Mouse (Mus musculus) lung, postnatal 0 days (tissue): ENCODE data around the gene Dusp22. TPM values are rescaled to one million over a fixed set of nuclear protein-coding genes. Genes with fewer than 3 reads are reported as not detected.
A peak's percentile ranks its signal among the peaks of the same experiment; 100 is the strongest.

Experiments
- ATAC-seq: fragments of 200-750 bp; cut with Nextera tagmentation; 2 replicates; pipeline ENCODE4 v1.8.0; 2017; ENCODE audit warnings: moderate library complexity
- DNase-seq: peaks from one replicate; pipeline ENCODE4 v3.0.0-alpha.2; 2016; ENCODE audit warnings: low spot score
- H3K27ac ChIP-seq: fragments of 300-500 bp; sonication (generic); 2 replicates; pipeline ENCODE4 v1.5.1; 2014; ENCODE audit warnings: antibody characterized with exemption, mild to moderate bottlenecking, low read length, mixed read lengths
- H3K27me3 ChIP-seq: fragments of 300-500 bp; sonication (generic); replicated peaks from 2 replicates; pipeline ENCODE4 v1.6.1; 2014; ENCODE audit warnings: low read length, mixed read lengths; ENCODE audit not compliant: insufficient read depth
- H3K36me3 ChIP-seq: fragments of 300-500 bp; sonication (generic); 2 replicates; pipeline ENCODE4 v1.6.1; 2014; ENCODE audit warnings: low read length, mixed read lengths; ENCODE audit not compliant: insufficient read depth
- H3K4me1 ChIP-seq: fragments of 300-500 bp; sonication (generic); 2 replicates; pipeline ENCODE4 v1.6.1; 2014; ENCODE audit warnings: antibody characterized with exemption, low read depth, low read length, mixed read lengths; ENCODE audit not compliant: insufficient read depth
- H3K4me2 ChIP-seq: fragments of 300-500 bp; sonication (generic); replicated peaks from 2 replicates; pipeline ENCODE4 v1.6.1; 2014; ENCODE audit warnings: low read depth, mild to moderate bottlenecking, low read length, moderate library complexity, mixed read lengths
- H3K4me3 ChIP-seq: fragments of 300-500 bp; sonication (generic); 2 replicates; pipeline ENCODE4 v1.5.1; 2014; ENCODE audit warnings: low read depth, low read length
- H3K9ac ChIP-seq: fragments of 300-500 bp; sonication (generic); replicated peaks from 2 replicates; pipeline ENCODE4 v1.6.1; 2014; ENCODE audit warnings: low read depth, mild to moderate bottlenecking
- H3K9me3 ChIP-seq: fragments of 300-500 bp; sonication (generic); 2 replicates; pipeline ENCODE4 v1.6.1; 2016; ENCODE audit warnings: low read length, mixed read lengths
- CTCF ChIP-seq: IDR thresholded peaks from 2 replicates; pipeline ENCODE4 v1.5.1; 2016; ENCODE audit warnings: antibody characterized with exemption, mild to moderate bottlenecking
- EP300 ChIP-seq: IDR thresholded peaks from 2 replicates; pipeline ENCODE4 v1.6.1; 2016; ENCODE audit warnings: antibody characterized with exemption, mild to moderate bottlenecking, control low read depth
- WGBS: fragments of 180-500 bp; shearing (Covaris S2); extraction: QIAGEN DNeasy Blood & Tissue Kit; methylation state at CpG from one replicate; pipeline ENCODE4 v1.1.7; 2014; 5-methylcytosine and 5-hydroxymethylcytosine counted together
- polyA plus RNA-seq: library from polyadenylated mRNA; unstranded; fragments of >200 nt; fragmentation: Nextera tagmentation; extraction: Ambion mirVana; gene quantifications from 2 replicates; pipeline ENCODE4 v1.2.1, GENCODE M21; 2015

The Dusp22 gene
- polyA plus RNA-seq, 1 experiment from 2014 or later = 30.4 TPM

DNA sequence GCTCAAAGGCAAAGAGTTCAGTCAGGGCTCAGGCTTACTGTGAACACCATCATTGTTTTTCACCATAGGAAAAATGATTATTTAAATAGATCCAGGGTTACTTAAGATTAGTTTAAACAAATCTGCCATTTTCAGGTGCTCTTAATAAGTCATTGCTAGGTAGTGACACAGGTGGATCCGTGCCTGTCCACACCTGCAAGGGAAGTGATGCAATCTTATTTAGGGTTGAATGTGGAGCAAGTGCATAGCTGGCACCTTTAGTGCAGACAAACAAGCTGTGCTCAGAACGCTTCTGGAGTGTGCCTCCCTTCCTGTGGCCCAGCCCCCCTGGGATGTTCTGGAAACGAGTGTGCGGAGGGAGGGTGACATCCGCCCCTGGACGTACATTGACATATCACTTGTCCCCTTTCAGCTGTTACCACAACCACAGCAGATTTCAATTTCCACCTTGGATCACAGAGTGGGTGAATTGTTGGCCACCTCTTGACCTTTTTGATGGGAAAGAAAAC lies 24.9 kb downstream of the Dusp22 start:
- Histone ChIP-seq H3K4me2 (no peak overlapping the region), H3K9me3 (no peaks in the 10 kb centered on the region), H3K4me3 (no peak overlapping the region), H3K36me3 (no peaks in the 10 kb centered on the region), H3K27ac (no peak overlapping the region), H3K9ac (no peak overlapping the region), H3K27me3 (no peaks in the 10 kb centered on the region), H3K4me1 (no peaks in the 10 kb centered on the region)
- no peak for ATAC-seq
- WGBS = 41% methylated on average over 6 of the region's 6 CpGs
- no peak for DNase-seq
- TF ChIP-seq EP300 (no peak), CTCF (no peak)

DNA sequence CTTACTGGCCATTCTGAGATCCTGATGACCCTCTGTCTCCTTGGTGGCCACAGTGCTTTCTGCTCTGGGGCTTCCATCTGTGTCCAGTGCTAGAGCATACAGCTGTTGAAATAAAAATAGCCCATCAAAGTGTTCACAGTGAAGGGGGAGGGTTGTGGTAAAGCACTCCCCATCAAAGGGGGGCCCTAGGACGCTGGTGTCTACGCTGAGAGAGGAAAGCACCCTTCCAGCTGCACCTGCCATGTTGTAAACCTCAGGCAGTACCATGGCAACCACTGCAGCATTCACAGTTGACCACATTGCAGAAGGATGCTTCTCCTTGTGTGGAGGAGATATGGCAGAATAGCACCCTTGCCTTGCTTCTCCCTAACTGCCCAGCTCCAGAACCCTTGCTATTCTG lies 26.2 kb downstream of the Dusp22 start:
- no peak for DNase-seq
- no peak overlapping the region for H3K27ac ChIP-seq
- H3K27me3 ChIP-seq = no peaks in the 10 kb centered on the region
- no peak for ATAC-seq
- TF ChIP-seq CTCF (no peak), EP300 (no peak)
- H3K4me3 ChIP-seq = no peak overlapping the region
- H3K9ac ChIP-seq = no peak overlapping the region
- no peaks in the 10 kb centered on the region for H3K9me3 ChIP-seq
- WGBS = 80% methylated on average over 2 of the region's 2 CpGs
- no peaks in the 10 kb centered on the region for H3K36me3 ChIP-seq
- H3K4me2 ChIP-seq = no peak overlapping the region
- no peaks in the 10 kb centered on the region for H3K4me1 ChIP-seq

DNA sequence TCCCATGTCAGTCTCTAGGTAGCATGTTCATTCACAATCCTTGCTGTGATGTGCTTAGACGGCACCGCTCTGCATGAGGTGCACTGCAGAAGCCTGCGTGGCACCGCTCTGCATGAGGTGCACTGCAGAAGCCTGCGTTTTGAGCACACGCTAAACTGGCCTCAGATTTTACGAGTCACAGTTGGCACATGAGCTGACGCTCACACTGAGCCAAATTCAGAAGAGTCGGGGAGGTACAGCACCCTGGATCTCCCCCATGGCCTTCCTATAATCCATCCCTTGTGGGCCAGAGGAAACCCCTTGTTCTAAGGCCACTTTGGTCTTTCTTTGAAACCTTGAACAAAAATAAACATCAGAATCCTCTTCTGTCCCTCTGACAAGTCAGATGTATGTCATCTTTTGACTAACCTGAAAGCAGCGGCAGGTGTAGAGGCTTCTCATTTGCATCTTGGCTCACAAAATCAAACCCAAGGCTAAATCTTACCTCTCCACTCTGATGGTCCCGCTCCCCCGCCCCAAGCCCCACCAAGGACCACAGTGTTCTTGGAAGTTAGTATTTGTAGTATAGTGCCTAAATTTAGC lies 28.3 kb downstream of the Dusp22 start:
- WGBS = 89% methylated on average over 12 of the region's 12 CpGs
- H3K27ac ChIP-seq = no peak overlapping the region

DNA sequence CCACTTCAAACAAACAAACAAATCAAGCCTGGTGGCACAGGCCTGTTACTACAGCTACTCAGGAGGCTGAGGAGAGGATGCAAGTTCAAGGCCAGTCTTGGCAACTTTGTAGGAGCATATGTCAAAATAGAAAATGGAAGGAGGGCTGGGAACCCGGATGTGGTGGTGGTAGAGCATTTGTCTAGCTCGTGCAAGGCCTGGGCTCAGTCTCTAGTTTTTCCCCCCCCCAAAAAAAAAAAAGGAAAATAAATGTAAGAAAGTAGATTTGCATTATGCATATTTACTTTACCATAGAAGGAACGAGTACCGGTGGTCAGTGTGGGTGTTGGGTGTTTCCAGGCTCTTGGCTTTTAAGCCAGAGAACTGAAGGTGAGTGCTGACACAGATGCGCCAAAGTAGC lies 29.7 kb downstream of the Dusp22 start:
- H3K27ac ChIP-seq = no peak overlapping the region
- no peaks in the 10 kb centered on the region for H3K4me1 ChIP-seq
- no peaks in the 10 kb centered on the region for H3K9me3 ChIP-seq
- H3K4me3 ChIP-seq = no peak overlapping the region
- no peak overlapping the region for H3K9ac ChIP-seq
- DNase-seq (no peak), ATAC-seq (no peak)
- H3K4me2 ChIP-seq = no peak overlapping the region
- no peaks in the 10 kb centered on the region for H3K27me3 ChIP-seq
- TF ChIP-seq EP300 = no peak
- TF ChIP-seq CTCF = no peak
- H3K36me3 ChIP-seq = no peaks in the 10 kb centered on the region
- WGBS = 90% methylated on average over 5 of the region's 5 CpGs

More for the DNA sequence above, 28.3 kb downstream of the Dusp22 start:
- Histone ChIP-seq H3K4me3 (no peak overlapping the region), H3K9me3 (no peaks in the 10 kb centered on the region), H3K36me3 (no peaks in the 10 kb centered on the region), H3K4me2 (no peak overlapping the region), H3K27me3 (no peaks in the 10 kb centered on the region), H3K9ac (no peak overlapping the region), H3K4me1 (no peaks in the 10 kb centered on the region)
- TF ChIP-seq EP300 (no peak), CTCF (no peak)
- DNase-seq (no peak), ATAC-seq (no peak)

DNA sequence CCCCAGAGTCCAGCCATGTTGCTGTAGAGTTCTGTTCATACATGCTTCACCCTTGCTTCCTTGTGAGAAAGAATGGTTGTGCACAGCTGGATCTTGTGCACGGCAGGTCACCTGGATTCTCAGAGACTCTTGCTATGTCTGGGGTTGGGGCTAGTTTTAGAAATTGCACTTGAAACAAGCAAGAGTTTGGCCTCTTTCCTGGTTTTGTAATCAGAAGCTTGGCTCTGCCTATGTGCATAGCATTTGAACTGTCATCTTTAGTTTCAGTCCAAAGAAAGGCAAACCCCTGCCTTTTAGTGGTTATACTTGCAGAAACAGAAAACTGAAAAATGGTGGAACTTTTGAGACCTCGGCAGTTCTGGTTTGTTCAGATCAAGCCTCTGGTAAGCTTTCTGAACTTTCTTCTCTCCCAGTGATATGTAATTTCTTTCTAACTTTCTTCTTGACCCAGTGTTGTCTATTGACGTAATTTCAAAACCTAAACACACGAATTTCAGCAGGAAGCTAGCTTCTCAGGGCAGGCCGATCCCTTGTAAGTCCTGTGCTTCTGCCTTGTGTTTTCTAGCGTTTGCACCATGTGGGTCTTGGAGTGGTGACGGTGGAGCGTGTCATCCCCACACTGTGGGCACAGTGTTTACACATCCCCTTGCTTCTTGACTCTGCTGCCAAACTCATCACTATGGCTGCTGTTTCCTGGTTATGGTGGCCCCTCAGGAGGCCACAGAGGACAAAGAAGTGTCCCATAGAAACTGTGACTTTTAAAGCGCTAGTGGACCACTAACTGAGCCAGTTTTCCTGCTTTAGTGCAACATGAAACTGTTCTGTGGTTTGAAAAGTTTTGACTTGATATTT lies 31.9 kb downstream of the Dusp22 start:
- TF ChIP-seq CTCF = no peak
- TF ChIP-seq EP300 = no peak
- H3K4me2 ChIP-seq = no peak overlapping the region
- WGBS = 56% methylated on average over 9 of the region's 9 CpGs
- H3K4me1 ChIP-seq = no peaks in the 10 kb centered on the region
- DNase-seq (peak; percentile 27), ATAC-seq (no peak)
- no peaks in the 10 kb centered on the region for H3K36me3 ChIP-seq
- no peaks in the 10 kb centered on the region for H3K27me3 ChIP-seq
- no peaks in the 10 kb centered on the region for H3K9me3 ChIP-seq
- no peak overlapping the region for H3K4me3 ChIP-seq
- H3K9ac ChIP-seq = no peak overlapping the region
- no peak overlapping the region for H3K27ac ChIP-seq

DNA sequence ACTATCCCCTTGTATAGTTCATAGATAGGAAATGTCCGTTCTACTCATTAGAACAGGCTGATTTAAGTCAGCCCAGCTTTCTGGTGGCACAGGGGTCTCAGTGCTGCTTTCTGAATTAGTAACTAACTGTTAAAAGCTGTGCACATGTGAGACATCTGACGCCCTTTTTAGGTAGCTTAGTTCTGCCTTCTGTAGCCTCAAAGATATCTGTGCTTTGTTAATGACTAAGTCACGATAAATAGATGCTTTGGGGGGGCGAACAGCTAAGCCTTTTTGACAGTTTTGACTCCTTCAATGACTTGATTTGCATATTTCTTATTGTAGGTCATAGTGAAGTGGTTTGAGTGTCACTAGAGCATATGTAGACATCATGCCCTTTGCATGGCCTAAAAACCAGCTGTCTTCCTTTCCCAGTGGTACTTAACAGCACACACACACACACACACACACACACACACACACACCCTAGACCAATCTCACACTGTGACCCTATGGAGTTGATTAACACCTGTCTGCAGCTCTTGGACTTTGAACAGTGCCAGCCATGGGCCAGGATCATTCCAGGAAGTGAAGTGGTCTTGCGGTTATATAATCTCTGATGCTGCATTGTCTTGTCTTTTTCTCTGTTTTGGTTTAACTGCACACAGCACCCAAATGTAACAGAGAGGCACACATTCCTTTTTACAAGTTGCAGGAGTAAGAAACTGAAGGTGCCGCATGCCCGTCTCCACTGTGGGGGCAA lies 33.0 kb downstream of the Dusp22 start:
- 84% methylated on average over 7 of the region's 7 CpGs for WGBS
- TF ChIP-seq CTCF = no peak
- no peak for TF ChIP-seq EP300

More for the DNA sequence above, 33.0 kb downstream of the Dusp22 start:
- Histone ChIP-seq H3K9me3 (no peaks in the 10 kb centered on the region), H3K36me3 (no peaks in the 10 kb centered on the region), H3K9ac (no peak overlapping the region), H3K27me3 (no peaks in the 10 kb centered on the region), H3K27ac (no peak overlapping the region), H3K4me3 (no peak overlapping the region), H3K4me1 (no peaks in the 10 kb centered on the region), H3K4me2 (no peak overlapping the region)
- no peak for ATAC-seq
- no peak for DNase-seq
